Comparison of ENCODE assay signal across 8 mouse cellular contexts in genomic region chr9:21411669-21412550, GRCm38 (mm10). TPM values are rescaled to one million over a fixed set of nuclear protein-coding genes. Genes with fewer than 3 reads are reported as not detected.
A peak's percentile ranks its signal among the peaks of the same experiment; 100 is the strongest.
DNase-seq lines count a peak whose midpoint lies in the region; ATAC-seq lines count a peak whose summit lies in the region.

Qtrt1 (plus strand) TSS chr9:21411837.

- H3K4me1 ChIP-seq in intestine, embryonic 14.5 days (replicated peaks; ENCODE audit: control insufficient read depth, insufficient read depth, low read length): peaks cover 6% of the 10 kb centered on the region; the same call in 1 of the 2 replicates

- no peaks in the 10 kb centered on the region for H3K9me3 ChIP-seq in intestine, embryonic 14.5 days (ENCODE audit: control insufficient read depth, low read length)

- 2% methylated on average over 52 of the region's 53 CpGs for WGBS in intestine, embryonic 14.5 days

- ATAC-seq in intestine, embryonic 14.5 days (replicated peaks; ENCODE audit: low FRiP score, low TSS enrichment, low read depth): peak; percentile 94

- H3K4me2 ChIP-seq in intestine, embryonic 14.5 days (ENCODE audit: low read length): peak within 1 kb of the TSS; percentile 79

- peak; percentile 86 to 94 for DNase-seq in adrenal gland, adult (ENCODE audit: inconsistent age in 2 of 2, low spot score in 1 of 2)
- DNase-seq in embryo, embryonic 10.5 days (ENCODE audit: low spot score): peak; percentile 95
- DNase-seq in gastrocnemius, postnatal 25 days: peak; percentile 70
- DNase-seq in intestine, embryonic 14.5 days (ENCODE audit: low spot score): peak; percentile 88
- DNase-seq in left cerebral cortex, postnatal 14 days (ENCODE audit: low spot score in 2 of 2): peak; percentile 92 to 96
- peak; percentile 92 for DNase-seq in mesoderm, embryonic 11.5 days (ENCODE audit: low read depth, low spot score)
- DNase-seq in right cerebral cortex, postnatal 36 days (ENCODE audit: low spot score in 2 of 2): peak; percentile 89 to 95
- peak; percentile 87 for DNase-seq in yolk sac, embryonic 10.5 days (ENCODE audit: low spot score)

- H3K27ac ChIP-seq in intestine, embryonic 14.5 days (ENCODE audit: low read depth): peak within 1 kb of the TSS; percentile 59; the same call in 1 of the 2 replicates

- H3K36me3 ChIP-seq in intestine, embryonic 14.5 days (ENCODE audit: control insufficient read depth, insufficient read depth, low read length): peaks cover 34% of the 10 kb centered on the region; the same call in 1 of the 2 replicates

- intact Hi-C loops in left cerebral cortex, postnatal 14 days (cut with DNase I): loop anchor here (2.0 kb wide), 2 partner anchors 45 to 99 kb away; partner anchors contain the start of genes Ap1m2 and Ilf3

- H3K9ac ChIP-seq in intestine, embryonic 14.5 days (ENCODE audit: low read length): peak within 1 kb of the TSS; percentile 74

- no peaks in the 10 kb centered on the region for H3K27me3 ChIP-seq in intestine, embryonic 14.5 days (replicated peaks; ENCODE audit: control insufficient read depth, insufficient read depth, low read length)

- peak within 1 kb of the TSS; percentile 82 for H3K4me3 ChIP-seq in intestine, embryonic 14.5 days (ENCODE audit: low read depth, low read length)

RNA-seq across cellular contexts. Expression of gene Qtrt1, which starts in this region (rescaled TPM):
- total RNA-seq in gastrocnemius, postnatal 25 days (2021): 1 to 10 TPM; 5.3 to 7.7 TPM
- polyA plus RNA-seq in intestine, embryonic 14.5 days (2014; fragmentation: Nextera tagmentation; extraction: Ambion mirVana): 69.9 and 77.3 TPM in 2 replicates
- 10 to 100 TPM; 24.3 to 26.2 TPM for total RNA-seq in left cerebral cortex, postnatal 14 days (2021)

Comparison
In these comparisons a context has a peak if more than half of its experiments do, and no peak if none do; other contexts are left out.
1. Peak in every context shown above with its lines: DNase-seq, ATAC-seq, H3K4me3 ChIP-seq and H3K27ac ChIP-seq.